Mouse (Mus musculus): ENCODE measurements around the gene Cklf.
"Not testable (repeated sequence)": the region's sequence is repeated elsewhere in the genome, so short reads cannot be mapped to it uniquely, and the experiment has no call there.

Gene Cklf

DNA sequence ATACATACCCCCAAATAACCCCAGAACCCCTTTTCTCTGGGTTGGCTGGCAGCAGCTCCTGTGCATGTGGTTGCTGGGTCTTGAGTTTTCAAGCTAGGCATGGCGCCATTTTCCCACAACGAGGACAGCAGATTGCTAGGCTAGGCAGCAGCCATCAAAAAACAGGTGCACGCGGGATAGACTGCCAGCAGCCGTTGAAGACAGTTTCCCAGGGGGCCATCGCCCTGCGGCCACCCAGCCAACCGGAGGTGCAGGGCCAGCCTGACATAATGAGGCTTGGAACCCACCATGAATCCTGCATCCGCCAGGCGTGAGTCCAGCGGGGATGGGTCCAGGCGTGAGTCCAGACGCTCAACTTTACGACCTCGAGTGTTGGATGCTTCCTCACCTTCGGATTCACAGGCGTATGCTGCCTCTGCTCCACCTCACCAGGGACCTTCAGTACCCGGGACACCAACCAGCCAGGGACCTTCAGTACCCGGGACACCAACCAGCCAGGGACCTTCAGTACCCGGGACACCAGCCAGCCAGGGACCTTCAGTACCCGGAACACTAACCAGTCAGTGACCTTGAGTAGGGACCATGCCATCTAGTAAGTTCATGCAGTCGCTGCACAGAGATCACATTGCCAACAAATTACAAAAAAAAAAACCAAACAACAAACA, 13.7 kb downstream of the Cklf start:
- not testable (repeated sequence) for DNase-seq

DNA sequence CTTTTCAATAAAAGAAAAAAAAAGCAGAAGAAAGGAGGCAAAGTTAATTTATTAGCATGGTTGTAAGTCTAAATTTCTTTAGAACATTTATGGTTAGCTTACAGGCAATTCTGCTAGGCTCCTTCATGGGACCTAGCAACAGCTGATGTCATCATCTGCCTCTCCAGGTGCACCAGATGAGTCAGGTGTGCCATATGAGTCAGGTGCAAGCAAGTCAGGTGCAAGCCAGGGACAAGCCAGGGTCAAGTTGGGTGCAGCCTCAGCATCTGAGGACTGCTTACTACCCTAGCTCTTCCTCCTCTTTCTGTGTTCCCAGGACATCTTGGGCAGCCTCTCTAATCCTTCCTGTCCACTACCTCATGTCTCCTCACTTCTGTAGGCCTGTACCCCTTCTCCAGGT, 17.7 kb downstream of the Cklf start:
- DNase-seq: no peak

DNA sequence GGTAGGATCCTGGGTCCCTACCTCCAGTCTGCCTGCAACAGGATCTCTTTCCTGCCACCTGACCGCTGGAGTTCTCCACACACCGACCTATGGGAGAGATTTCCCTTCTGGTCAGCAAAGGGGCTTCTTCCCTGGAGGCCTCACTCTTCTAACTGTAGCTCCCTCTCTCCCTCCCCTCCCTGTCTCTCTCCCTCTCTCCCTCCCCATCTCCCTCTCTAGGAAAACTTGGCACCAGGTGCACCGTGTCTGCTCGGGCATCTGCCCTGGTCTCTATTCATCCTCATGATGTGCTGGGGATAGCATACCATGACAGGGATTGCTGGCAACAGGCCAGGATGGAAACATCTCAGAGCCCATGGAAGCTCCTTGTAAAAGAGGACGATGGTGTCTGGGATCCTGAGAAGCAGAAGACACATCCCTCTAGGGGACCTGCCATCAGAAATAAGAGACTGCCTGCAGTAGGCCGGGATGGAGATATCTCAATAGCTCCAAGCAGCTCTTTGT, 18.3 kb downstream of the Cklf start:
- no peak for DNase-seq

DNA sequence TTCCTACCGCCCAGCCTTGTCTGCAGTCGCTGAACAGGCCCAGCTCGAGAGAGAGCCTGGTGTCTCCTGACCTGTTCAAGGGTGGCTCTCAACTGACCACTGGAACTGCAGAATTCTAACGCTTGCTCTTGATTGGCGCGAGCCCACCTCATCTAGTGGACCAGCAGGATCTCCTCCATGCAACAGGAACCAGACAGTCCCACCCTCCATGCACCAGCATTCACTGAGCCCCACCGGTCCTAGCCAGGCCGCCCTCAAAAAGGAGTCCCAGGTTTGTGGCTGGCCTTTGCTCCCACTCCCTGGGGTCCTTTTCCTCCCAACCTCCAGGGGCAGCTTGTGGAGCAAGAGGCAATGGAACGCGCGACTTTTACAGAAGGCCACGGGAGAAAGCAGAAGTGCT, 42.4 kb downstream of the Cklf start, which contains the start of gene Cmtm2a:
Gene Cmtm2a (minus strand): TSS at position 101 of the 400 bp plus-strand sequence.
- not testable (repeated sequence) for DNase-seq

DNA sequence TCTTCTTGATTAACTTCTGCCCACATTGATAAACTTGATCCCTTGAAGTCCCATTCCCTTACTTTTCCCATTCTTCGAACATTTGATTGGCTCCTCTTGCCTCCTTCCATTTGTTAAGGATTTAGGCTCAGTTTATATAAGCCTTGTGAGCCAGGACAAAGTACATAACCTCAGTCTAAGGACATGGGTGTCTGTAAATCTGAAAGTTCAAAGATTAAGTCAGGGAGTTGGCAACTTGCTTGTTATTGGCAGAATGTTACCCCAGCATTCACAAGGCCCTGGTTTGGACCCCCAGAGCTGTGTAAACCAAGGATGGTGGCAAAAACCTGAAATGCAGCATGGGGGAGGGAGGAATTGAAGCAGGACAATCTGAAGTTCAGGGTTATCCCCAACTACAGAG, 43.7 kb downstream of the Cklf start:
- no peak for DNase-seq

DNA sequence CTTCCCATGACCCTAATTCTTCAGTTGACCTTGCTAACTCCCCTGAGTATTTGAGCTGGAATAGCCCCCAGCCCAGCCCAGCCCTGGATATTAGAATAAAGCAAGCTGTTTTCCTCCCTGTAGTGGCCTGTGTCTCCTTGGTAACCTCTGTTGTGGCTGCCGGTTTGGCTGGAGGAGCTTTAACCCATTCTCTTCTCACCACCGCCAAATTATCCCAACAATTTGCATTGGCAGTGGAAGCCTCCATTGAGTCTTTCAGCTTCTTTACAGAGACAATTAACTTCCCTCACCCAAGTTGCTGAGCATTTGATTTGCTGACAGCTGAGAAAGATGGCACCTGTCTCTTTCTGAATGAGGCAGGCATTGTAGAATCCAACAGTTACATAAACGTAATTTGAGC, 50.9 kb downstream of the Cklf start:
- DNase-seq: not testable (repeated sequence)

DNA sequence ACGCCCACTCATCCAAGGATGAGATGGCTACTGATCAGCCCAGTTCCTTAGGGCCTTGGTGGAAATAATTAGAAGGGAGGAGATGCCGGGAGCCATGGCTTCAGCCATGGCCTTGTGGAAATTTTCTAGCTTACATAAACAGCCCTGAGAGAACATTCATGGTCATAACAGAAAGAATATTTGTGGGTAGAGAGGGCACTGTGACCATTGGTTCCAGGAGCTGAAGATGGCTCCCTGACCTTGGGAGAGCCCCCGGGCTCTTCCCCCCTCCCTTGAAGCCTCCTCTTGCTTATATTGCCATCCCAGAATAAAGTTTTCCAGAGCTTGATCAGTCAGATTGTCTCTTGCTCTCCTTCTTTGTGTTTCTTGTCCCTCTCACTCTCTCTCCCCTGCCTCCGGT, 51.9 kb downstream of the Cklf start:
- DNase-seq: not testable (repeated sequence)

DNA sequence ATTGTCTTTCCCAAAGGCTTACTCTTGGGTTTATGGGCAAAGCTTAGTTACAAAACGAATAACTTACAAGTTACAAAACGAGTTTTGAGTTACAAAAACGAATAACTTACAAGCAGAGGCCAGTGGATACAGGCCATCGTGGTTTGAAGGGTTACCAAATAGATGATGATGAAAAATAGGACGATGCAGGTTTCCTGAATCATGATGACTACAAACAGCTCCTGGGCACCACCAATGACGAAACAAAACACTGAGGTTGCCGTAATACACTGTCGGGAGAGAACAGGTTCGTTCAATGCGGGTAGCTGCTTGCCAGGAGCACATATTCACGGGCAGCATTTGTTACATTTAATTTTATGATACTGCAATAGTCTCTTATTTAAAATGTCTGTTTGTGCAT, 54.3 kb downstream of the Cklf start:
- no peak for DNase-seq

DNA sequence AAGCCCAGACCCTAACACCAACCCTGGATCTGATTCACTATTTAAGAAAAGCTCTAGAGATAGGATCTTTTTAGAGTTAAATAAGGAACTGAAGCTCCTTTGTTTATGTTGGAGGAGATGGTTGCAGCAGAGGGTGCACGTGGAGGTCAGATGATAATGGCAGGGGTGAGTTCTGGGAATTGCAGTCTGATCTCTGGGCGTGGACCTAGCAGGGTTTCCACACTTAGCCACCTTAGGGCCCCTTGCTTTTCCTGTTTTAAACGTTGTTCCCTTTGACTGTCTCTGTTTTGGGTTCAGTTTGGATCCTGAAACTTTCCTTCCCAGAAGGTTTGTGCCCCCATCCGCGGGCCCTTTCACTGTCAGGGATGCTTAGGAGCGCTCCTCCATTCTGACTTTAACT, 57.7 kb downstream of the Cklf start:
- not testable (repeated sequence) for DNase-seq

DNA sequence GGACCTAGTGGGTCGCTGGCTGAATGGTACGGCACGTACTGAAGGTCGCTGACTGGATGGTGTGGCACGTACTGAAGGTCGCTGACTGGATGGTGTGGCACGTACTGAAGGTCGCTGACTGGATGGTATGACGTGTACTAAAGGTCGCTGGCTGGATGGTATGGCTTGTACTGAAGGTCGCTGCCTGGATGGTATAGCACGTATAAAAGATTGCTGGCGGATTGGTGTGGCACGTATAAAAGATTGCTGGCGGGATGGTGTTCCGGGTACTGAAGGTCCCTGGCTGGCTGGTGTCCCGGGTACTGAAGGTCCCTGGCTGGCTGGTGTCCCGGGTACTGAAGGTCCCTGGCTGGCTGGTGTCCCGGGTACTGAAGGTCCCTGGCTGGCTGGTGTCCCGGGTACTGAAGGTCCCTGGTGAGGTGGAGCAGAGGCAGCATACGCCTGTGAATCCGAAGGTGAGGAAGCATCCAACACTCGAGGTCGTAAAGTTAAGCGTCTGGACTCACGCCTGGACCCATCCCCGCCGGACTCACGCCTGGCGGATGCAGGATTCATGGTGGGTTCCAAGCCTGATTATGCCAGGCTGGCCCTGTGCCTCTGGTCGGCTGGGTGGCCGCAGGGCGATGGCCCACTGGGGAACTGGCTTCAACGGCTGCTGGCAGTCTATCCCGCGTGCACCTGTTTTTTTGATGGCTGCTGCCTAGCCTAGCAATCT, 58.9 kb downstream of the Cklf start, which contains the start of the genes Gm45711 and Cmtm1:
Gene Gm45711 (minus strand): TSS at position 641 of the 715 bp plus-strand sequence.
Gene Cmtm1 (minus strand): TSS at position 705 of the 715 bp plus-strand sequence.
- DNase-seq: peak; percentile 6

DNA sequence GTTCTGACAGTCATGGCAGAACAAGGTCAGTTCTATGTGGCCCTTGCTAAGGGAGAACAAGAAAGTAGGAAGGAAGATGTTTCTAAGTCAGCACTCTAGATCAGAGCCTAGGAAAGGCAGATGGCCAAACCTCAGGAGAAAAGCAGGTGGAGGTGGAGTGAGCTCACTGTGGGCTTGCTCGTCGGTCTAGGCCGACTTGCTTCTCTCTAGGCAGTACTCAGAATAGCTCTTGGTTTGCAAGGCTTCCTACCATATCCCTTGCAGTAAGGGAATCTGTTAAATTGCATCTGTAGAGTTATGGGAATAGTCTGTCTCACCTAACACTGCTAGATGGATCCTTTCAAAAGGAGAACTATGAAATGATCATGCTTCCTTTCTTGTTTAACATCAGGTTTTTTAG, 61.4 kb downstream of the Cklf start:
- DNase-seq: not testable (repeated sequence)

DNA sequence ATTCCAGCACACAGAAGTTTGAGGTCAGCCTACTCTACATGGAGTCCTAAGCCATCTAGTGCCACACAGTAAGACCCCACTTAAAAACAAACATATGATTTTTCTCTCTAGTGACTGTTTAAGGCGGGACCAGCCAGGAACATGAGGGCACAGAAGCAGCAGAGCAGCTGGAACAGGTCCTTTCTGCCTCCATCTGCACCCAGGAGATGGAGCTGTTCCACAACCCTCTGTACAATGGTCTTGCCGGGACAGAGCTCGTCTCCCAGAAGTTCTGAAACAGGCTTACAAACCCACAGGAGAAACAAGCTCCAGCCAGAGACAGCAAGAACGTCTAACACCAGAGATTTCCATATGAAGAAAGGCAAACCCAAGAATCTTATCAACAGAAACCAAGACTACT, 62.6 kb downstream of the Cklf start:
- DNase-seq: peak; percentile 7

Measured in right cerebral cortex, adult 18-20 months (tissue).